Mouse (Mus musculus) brain, embryonic 14.5 days (tissue): Measurements from ENCODE around the gene Ints12.

Source experiments
- CTCF ChIP-seq: fragments of 200-500 bp; IDR thresholded peaks from 2 replicates; pipeline ENCODE4 v1.5.1; 2012; ENCODE audit warnings: inconsistent platforms, mild to moderate bottlenecking, moderate library complexity, borderline replicate concordance; ENCODE audit not compliant: insufficient read depth, insufficient read length; ENCODE audit errors: extremely low read depth
- POLR2A ChIP-seq: fragments of 200-500 bp; IDR thresholded peaks from 2 replicates; pipeline ENCODE4 v1.6.1; 2012; ENCODE audit warnings: mild to moderate bottlenecking, inconsistent platforms, borderline replicate concordance; ENCODE audit not compliant: poor library complexity, insufficient read depth, insufficient read length, severe bottlenecking; ENCODE audit errors: extremely low read depth

GRCm38 (mm10) chr3:133132611-133133010, 41.0 kb downstream of the Ints12 start:
- TF ChIP-seq POLR2A, result no peak
- no peak for TF ChIP-seq CTCF
